ENCODE assay signal across 8 mouse cellular contexts in genomic region chr10:82859533-82859915, GRCm38 (mm10). TPM values are rescaled to one million over a fixed set of nuclear protein-coding genes. Genes with fewer than 3 reads are reported as not detected.
DNase-seq lines count a peak whose midpoint lies in the region; ATAC-seq and TF ChIP-seq lines count a peak whose summit lies in the region.

No protein-coding gene starts in this region.

- H3K27ac ChIP-seq in kidney, embryonic 14.5 days (ENCODE audit: low read depth, low read length): peak overlapping the region; percentile 96
- H3K27ac ChIP-seq in spleen, adult 2 months (ENCODE audit: insufficient read depth, low read length): peak overlapping the region; percentile 53; the same call in 1 of the 2 replicates

- DNase-seq in adrenal gland, adult (ENCODE audit: inconsistent age in 2 of 2, low spot score in 1 of 2): peak; percentile 50 to 84
- no peak for DNase-seq in adrenal gland, postnatal 4 days (ENCODE audit: low spot score in 2 of 2)
- peak; percentile 60 for DNase-seq in Muller cell, postnatal 12 days (ENCODE audit: inconsistent ontology term)
- DNase-seq in heart, adult 9 months (ENCODE audit: low spot score in 2 of 2): peak; percentile 32 to 43
- DNase-seq in lung, postnatal 14 days: peak; percentile 20
- no peak for DNase-seq in spleen, adult 2 months (ENCODE audit: low read depth in 1 of 2, low spot score in 2 of 2)

- H3K4me2 ChIP-seq in kidney, embryonic 14.5 days (replicated peaks; ENCODE audit: low read depth, low read length): peak overlapping the region; percentile 81

- no peaks in the 10 kb centered on the region for H3K9me3 ChIP-seq in kidney, embryonic 14.5 days (ENCODE audit: control insufficient read depth, low read length)

- no peak for TF ChIP-seq POLR2A in spleen, adult 2 months (IDR thresholded peaks at IDR 0.05; ENCODE audit: low read depth, low read length)

- H3K4me1 ChIP-seq in kidney, embryonic 14.5 days (ENCODE audit: control insufficient read depth, insufficient read depth, low read length): peaks cover 12% of the 10 kb centered on the region
- H3K4me1 ChIP-seq in spleen, adult 2 months (ENCODE audit: control insufficient read depth, insufficient read depth, insufficient read length): peaks cover 4% of the 10 kb centered on the region; the same call in 1 of the 2 replicates

- peak overlapping the region; percentile 73 for H3K9ac ChIP-seq in kidney, embryonic 14.5 days (ENCODE audit: low read depth, low read length)

- TF ChIP-seq CTCF in spleen, adult 2 months (IDR thresholded peaks at IDR 0.05; ENCODE audit: extremely low read depth, insufficient read depth, insufficient read length, insufficient replicate concordance): no peak

- H3K27me3 ChIP-seq in kidney, embryonic 14.5 days (ENCODE audit: control insufficient read depth, insufficient read depth, low read length): no peaks in the 10 kb centered on the region
- H3K27me3 ChIP-seq in spleen, adult 2 months (ENCODE audit: control insufficient read depth, insufficient read depth, low read length): no peaks in the 10 kb centered on the region

- 0 out of 2 replicates have a peak, but pooled peaks have one; percentile 3 for ATAC-seq in common myeloid progenitor, adult 5-6 weeks (replicated peaks; ENCODE audit: low read depth, poor library complexity, severe bottlenecking)
- 0 out of 2 replicates have a peak, but pooled peaks have one; percentile 40 for ATAC-seq in kidney, embryonic 14.5 days (ENCODE audit: low FRiP score, low TSS enrichment)

- H3K36me3 ChIP-seq in kidney, embryonic 14.5 days (ENCODE audit: control insufficient read depth, insufficient read depth, low read length): peaks cover 13% of the 10 kb centered on the region
- no peaks in the 10 kb centered on the region; the same call in 1 of the 2 replicates for H3K36me3 ChIP-seq in spleen, adult 2 months (ENCODE audit: control insufficient read depth, insufficient read depth, low read length)

- under 1% methylated on average over 8 of the region's 8 CpGs for whole genome bisulfite sequencing in kidney, embryonic 14.5 days
- under 1% methylated on average over 8 of the region's 8 CpGs for WGBS in spleen, adult 2 months

- peak overlapping the region; percentile 78 for H3K4me3 ChIP-seq in kidney, embryonic 14.5 days (ENCODE audit: low read length)
- H3K4me3 ChIP-seq in spleen, adult 2 months (ENCODE audit: extremely low read depth, insufficient read depth, insufficient read length): peak overlapping the region; percentile 68

RNA-seq across cellular contexts. Expression of gene Eid3, which starts 6.9 kb away (rescaled TPM):
- total RNA-seq in adrenal gland, postnatal 4 days (2021): 1 to 10 TPM; 4.1 to 5.8 TPM
- total RNA-seq in common myeloid progenitor, adult 5-6 weeks (2017): 3.3 and 3.6 TPM in 2 replicates
- polyA plus RNA-seq in kidney, embryonic 14.5 days (2014; fragmentation: Nextera tagmentation; extraction: Ambion mirVana): 0.34 and 0.81 TPM in 2 replicates
- 0.34 TPM in 1 of 2 replicates, not detected in the other for polyA plus RNA-seq in spleen, adult 2 months (2012; rRNA removed)

RNA-seq across cellular contexts. Expression of gene Txnrd1, which starts 25.8 kb away (rescaled TPM):
- total RNA-seq in adrenal gland, postnatal 4 days (2021): 100 to 1,000 TPM in 1 of 2 experiments, 10 to 100 TPM in 1; 93.9 to 109 TPM
- 114 and 119 TPM in 2 replicates for total RNA-seq in common myeloid progenitor, adult 5-6 weeks (2017)
- polyA plus RNA-seq in kidney, embryonic 14.5 days (2014; fragmentation: Nextera tagmentation; extraction: Ambion mirVana): 72.4 and 136 TPM in 2 replicates
- polyA plus RNA-seq in spleen, adult 2 months (2012; rRNA removed): 14.8 and 18.7 TPM in 2 replicates

Comparison
In these comparisons a context has a peak if more than half of its experiments do, and no peak if none do; other contexts are left out.
1. DNase-seq: peak in adrenal gland, adult (2 of 2), Muller cell, postnatal 12 days (single experiment), heart, adult 9 months (2 of 2) and lung, postnatal 14 days (single experiment); none in adrenal gland, postnatal 4 days (0 of 2) and spleen, adult 2 months (0 of 2).